ENCODE assay signal across 8 mouse cellular contexts in genomic region chr11:9048703-9049060, GRCm38 (mm10). TPM values are rescaled to one million over a fixed set of nuclear protein-coding genes. Genes with fewer than 3 reads are reported as not detected.
A peak's percentile ranks its signal among the peaks of the same experiment; 100 is the strongest.
DNase-seq lines count a peak whose midpoint lies in the region; ATAC-seq and TF ChIP-seq lines count a peak whose summit lies in the region.

Gene Sun3 (minus strand): TSS chr11:9048991.

- no peak for TF ChIP-seq CTCF in heart, adult 2 months (IDR thresholded peaks at IDR 0.05)
- TF ChIP-seq CTCF in hindbrain, postnatal 0 days (IDR thresholded peaks at IDR 0.05; ENCODE audit: low read depth) = no peak

- H3K4me2 ChIP-seq in hindbrain, postnatal 0 days (ENCODE audit: low read depth, low read length) = peak within 1 kb of the TSS; percentile 97

- H3K9me3 ChIP-seq in hindbrain, postnatal 0 days (ENCODE audit: low read length) = no peaks in the 10 kb centered on the region

- no peak for TF ChIP-seq POLR2A in heart, adult 2 months (IDR thresholded peaks at IDR 0.05; ENCODE audit: insufficient read depth, low read depth, low read length)

- H3K27ac ChIP-seq in heart, adult 2 months = peak within 1 kb of the TSS; percentile 64
- H3K27ac ChIP-seq in hindbrain, postnatal 0 days = no peak within 1 kb of the TSS

- no peak for DNase-seq in heart, adult 2 months
- DNase-seq in heart, adult 18-20 months = no peak
- DNase-seq in thymus, postnatal 10 days (ENCODE audit: low spot score in 2 of 2) = peak; percentile 3 to 4
- no peak for DNase-seq in thymus, postnatal 4 days
- DNase-seq in hindbrain, postnatal 0 days (ENCODE audit: low spot score) = peak; percentile 3
- DNase-seq in gastrocnemius, postnatal 25 days = no peak
- no peak for DNase-seq in layer of hippocampus, postnatal 14 days (ENCODE audit: low spot score in 2 of 2)

- no peaks in the 10 kb centered on the region for H3K79me2 ChIP-seq in heart, adult 2 months (replicated peaks; ENCODE audit: control insufficient read depth, insufficient read depth, low read length)

- peak within 1 kb of the TSS; percentile 41 for H3K9ac ChIP-seq in heart, adult 2 months (ENCODE audit: low read depth, low read length)
- H3K9ac ChIP-seq in hindbrain, postnatal 0 days (replicated peaks; ENCODE audit: low read length) = no peak within 1 kb of the TSS; the same call in 1 of the 2 replicates

- H3K36me3 ChIP-seq in heart, adult 2 months (ENCODE audit: control insufficient read depth, insufficient read depth, low read length) = no peaks in the 10 kb centered on the region
- no peaks in the 10 kb centered on the region for H3K36me3 ChIP-seq in hindbrain, postnatal 0 days (ENCODE audit: insufficient read depth, low read length)

- peak within 1 kb of the TSS; percentile 51 for H3K4me3 ChIP-seq in heart, adult 2 months
- peak within 1 kb of the TSS; percentile 50 for H3K4me3 ChIP-seq in hindbrain, postnatal 0 days (ENCODE audit: low read length)

- ATAC-seq in hindbrain, postnatal 0 days = no peak; the same call in 1 of the 2 replicates
- ATAC-seq in megakaryocyte-erythroid progenitor cell, adult 5-6 weeks (replicated peaks; ENCODE audit: low FRiP score, low TSS enrichment, poor library complexity, severe bottlenecking) = peak; percentile 78

- intact Hi-C loops in heart, adult 2 months (cut with DNase I) = loop anchor here (2.0 to 5.0 kb wide), 2 partner anchors 36 to 66 kb away; partner anchors contain the start of gene Hus1

- 0 out of 2 replicates have a peak, but pooled peaks cover 1% of the 10 kb centered on the region for H3K27me3 ChIP-seq in heart, adult 2 months (ENCODE audit: control insufficient read depth, insufficient read depth, low read length)
- H3K27me3 ChIP-seq in hindbrain, postnatal 0 days (ENCODE audit: insufficient read depth, low read length) = no peaks in the 10 kb centered on the region

- 0 out of 2 replicates have a peak, but pooled peaks cover 2% of the 10 kb centered on the region for H3K4me1 ChIP-seq in heart, adult 2 months (ENCODE audit: control insufficient read depth, insufficient read depth, low read length)
- H3K4me1 ChIP-seq in hindbrain, postnatal 0 days (ENCODE audit: insufficient read depth, low read length) = peaks cover 6% of the 10 kb centered on the region; the same call in 1 of the 2 replicates

- 1% methylated on average over 18 of the region's 18 CpGs for WGBS in heart, adult 2 months
- under 1% methylated on average over 18 of the region's 18 CpGs for WGBS in hindbrain, postnatal 0 days

- no peak for TF ChIP-seq EP300 in heart, adult 2 months (IDR thresholded peaks at IDR 0.05; ENCODE audit: insufficient read depth, low read depth, low read length)

RNA-seq across cellular contexts. Expression of gene Sun3, which starts in this region (rescaled TPM):
- 1 to 10 TPM; 2.1 to 2.6 TPM for total RNA-seq in heart, adult 2 months (2021)
- 0.23 TPM in 2 replicates for polyA plus RNA-seq in heart, adult 2 months (2012; rRNA removed)
- 1 to 10 TPM; 2.4 to 2.8 TPM for total RNA-seq in heart, adult 18-20 months (2021)
- not detected in 2 replicates for total RNA-seq in hindbrain, postnatal 0 days (2014; rRNA removed)
- polyA plus RNA-seq in hindbrain, postnatal 0 days (2015; fragmentation: Nextera tagmentation; extraction: Ambion mirVana) = 0.15 and 0.29 TPM in 2 replicates
- total RNA-seq in megakaryocyte-erythroid progenitor cell, adult 5-6 weeks (2014; fragmentation: Nextera tagmentation) = not detected in 2 replicates
- total RNA-seq in megakaryocyte-erythroid progenitor cell, adult 5-6 weeks (2017) = not detected in 2 replicates
- total RNA-seq in gastrocnemius, postnatal 25 days (2021) = not detected
- under 1 TPM; 0.43 to 0.55 TPM for total RNA-seq in layer of hippocampus, postnatal 14 days (2021)

Comparison
In these comparisons a context has a peak if more than half of its experiments do, and no peak if none do; other contexts are left out.
1. DNase-seq: peak in thymus, postnatal 10 days (2 of 2); none in heart, adult 2 months (0 of 2), heart, adult 18-20 months (0 of 2), thymus, postnatal 4 days (single experiment), gastrocnemius, postnatal 25 days (single experiment) and layer of hippocampus, postnatal 14 days (0 of 2).
2. Peak in DNase-seq, H3K4me3 ChIP-seq and H3K4me2 ChIP-seq in hindbrain, postnatal 0 days; RNA of the gene not detected or under 1 TPM.
3. Peak in ATAC-seq in megakaryocyte-erythroid progenitor cell, adult 5-6 weeks; RNA of the gene not detected or under 1 TPM.